Mouse (Mus musculus): Measurements from ENCODE around the gene Zfp865. TPM values are rescaled to one million over a fixed set of nuclear protein-coding genes. Genes with fewer than 3 reads are reported as not detected.

Zfp865 gene
- total and polyA plus RNA-seq, 3 experiments: 4.0 to 21.0 (median 12.3) TPM

GRCm38 (mm10) chr7:4996003-4996895 lies 23.9 kb upstream of the Zfp865 start, which contains the start of gene Zfp579:
Gene Zfp579 (minus strand): TSS chr7:4996158.
- Histone ChIP-seq H3K9me3 (replicated peaks; ENCODE audit: low read length) (peaks cover 12% of the 10 kb centered on the region), H3K79me2 (replicated peaks; ENCODE audit: control insufficient read depth, extremely low read depth, insufficient read depth, poor library complexity, severe bottlenecking) (no peaks in the 10 kb centered on the region), H3K27me3 (replicated peaks) (no peaks in the 10 kb centered on the region), H3K36me3 (replicated peaks in 1 of 2; ENCODE audit: control insufficient read depth in 1 of 2, insufficient read depth in 1 of 2, low read length in 1 of 2) (peaks cover 11 to 23% of the 10 kb centered on the region in 2 experiments), H3K27ac (ENCODE audit: insufficient read depth, low read depth) (peak within 1 kb of the TSS; percentile 25), H3K4me1 (ENCODE audit: control insufficient read depth in 1 of 2, insufficient read depth in 2 of 2) (peaks cover 0 to 13% of the 10 kb centered on the region in 2 experiments; a peak in 2 of 4 replicates), H3K9ac (ENCODE audit: insufficient read depth, low read depth) (peak within 1 kb of the TSS; percentile 91), H3K4me2 (ENCODE audit: insufficient read depth, low read depth, poor library complexity, severe bottlenecking) (peak within 1 kb of the TSS; percentile 73), H3K4me3 (replicated peaks in 1 of 3; ENCODE audit: low read depth in 2 of 3, low read length in 2 of 3, poor library complexity in 1 of 3) (peak within 1 kb of the TSS; percentile 75 to 82 (median 77))
- dilution Hi-C loops (cut with MboI; ENCODE audit: extremely low pct_ligation_motif_present, extremely low pct_unique_long_range_greater_than_20kb, low sequenced_read_pairs): no loop called here
- DNase-seq (ENCODE audit: extremely low read depth): peak; percentile 87
- in situ Hi-C loops (cut with MboI; ENCODE audit: low pct_ligation_motif_present, low pct_unique_long_range_greater_than_20kb, low sequenced_read_pairs): no loop called here
- no peak for TF ChIP-seq GABPA (IDR thresholded peaks at IDR 0.05; ENCODE audit: insufficient replicate concordance, low read depth, low read length)
- TF ChIP-seq MYC (IDR thresholded peaks at IDR 0.05; ENCODE audit: low read depth, low read length): no peak
- TF ChIP-seq TBP (conservative IDR thresholded peaks at IDR 0.05; ENCODE audit: low read depth, low read length): no peak
- TF ChIP-seq PAX5 (IDR thresholded peaks at IDR 0.05; ENCODE audit: low read length): no peak
- no peak for TF ChIP-seq USF2 (conservative IDR thresholded peaks at IDR 0.05; ENCODE audit: low read depth, low read length)
- TF ChIP-seq MAZ (IDR thresholded peaks at IDR 0.05; ENCODE audit: low read depth, low read length): peak; percentile 97
- peak; percentile 33; the same call in 1 of the 2 replicates for TF ChIP-seq TCF12 (IDR thresholded peaks at IDR 0.05; ENCODE audit: low read depth, low read length)
- TF ChIP-seq ZKSCAN1 (IDR thresholded peaks at IDR 0.05; ENCODE audit: borderline replicate concordance, low read depth, low read length): peak; percentile 31; the same call in 1 of the 2 replicates
- peak; percentile 78 for TF ChIP-seq ELF1 (IDR thresholded peaks at IDR 0.05; ENCODE audit: low read depth, low read length)
- no peak for TF ChIP-seq CHD1 (IDR thresholded peaks at IDR 0.05; ENCODE audit: low read depth, low read length)
- peak; percentile 58 for TF ChIP-seq POLR2A (IDR thresholded peaks at IDR 0.05; ENCODE audit: low read depth, low read length)
- TF ChIP-seq SIN3A (IDR thresholded peaks at IDR 0.05; ENCODE audit: low read length): peak; percentile 83
- TF ChIP-seq USF1 (IDR thresholded peaks at IDR 0.05; ENCODE audit: low read depth, low read length): no peak
- TF ChIP-seq SMC3 (IDR thresholded peaks at IDR 0.05; ENCODE audit: low read depth, low read length): no peak
- no peak for TF ChIP-seq EP300 (IDR thresholded peaks at IDR 0.05; ENCODE audit: low read length)
- TF ChIP-seq NELFE (IDR thresholded peaks at IDR 0.05; ENCODE audit: low read depth, low read length): peak; percentile 55; the same call in 1 of the 2 replicates
- TF ChIP-seq E2F4 (IDR thresholded peaks at IDR 0.05; ENCODE audit: insufficient replicate concordance, low read depth, low read length): no peak
- TF ChIP-seq CHD2 (IDR thresholded peaks at IDR 0.05; ENCODE audit: low read length): peak; percentile 79
- TF ChIP-seq MAFK (IDR thresholded peaks at IDR 0.05; ENCODE audit: insufficient replicate concordance, low read length): no peak
- TF ChIP-seq HCFC1 (IDR thresholded peaks at IDR 0.05; ENCODE audit: low read depth, low read length): peak; percentile 78
- TF ChIP-seq RAD21 (IDR thresholded peaks at IDR 0.05; ENCODE audit: low read depth, low read length): no peak
- TF ChIP-seq ETS1 (conservative IDR thresholded peaks at IDR 0.05; ENCODE audit: low read depth, low read length): no peak
- TF ChIP-seq RCOR1 (conservative IDR thresholded peaks at IDR 0.05; ENCODE audit: low read depth, low read length): no peak
- TF ChIP-seq IRF4 (IDR thresholded peaks at IDR 0.05; ENCODE audit: low read depth, low read length): peak; percentile 62; the same call in 1 of the 2 replicates
- no peak for TF ChIP-seq JUND (conservative IDR thresholded peaks at IDR 0.05; ENCODE audit: low read depth, low read length)
- 0 out of 2 replicates have a peak, but pooled peaks have one; percentile 8 for TF ChIP-seq NRF1 (IDR thresholded peaks at IDR 0.05; ENCODE audit: low read depth, low read length)
- no peak for TF ChIP-seq MAX (IDR thresholded peaks at IDR 0.05; ENCODE audit: low read length)
- no peak for TF ChIP-seq ZNF384 (IDR thresholded peaks at IDR 0.05; ENCODE audit: low read depth, low read length)
- no peak for TF ChIP-seq ZC3H11A (IDR thresholded peaks at IDR 0.05; ENCODE audit: low read depth, low read length)
- no peak for TF ChIP-seq KAT2A (IDR thresholded peaks at IDR 0.05; ENCODE audit: insufficient replicate concordance, low read length)
- no peak for TF ChIP-seq CTCF (conservative IDR thresholded peaks at IDR 0.05 in 1 of 2, IDR thresholded peaks at IDR 0.05 in 1 of 2; ENCODE audit: low read depth in 2 of 2, low read length in 2 of 2)
- TF ChIP-seq BHLHE40 (IDR thresholded peaks at IDR 0.05; ENCODE audit: low read depth, low read length): no peak
- no peak for TF ChIP-seq ZMIZ1 (IDR thresholded peaks at IDR 0.05; ENCODE audit: low read depth, low read length)
- no peak for TF ChIP-seq UBTF (IDR thresholded peaks at IDR 0.05; ENCODE audit: low read depth, low read length)
